Mouse (Mus musculus) stomach, postnatal 0 days (tissue): ENCODE measurements around the gene Atpif1. TPM values are rescaled to one million over a fixed set of nuclear protein-coding genes. Genes with fewer than 3 reads are reported as not detected.

Source experiments
- ATAC-seq: fragments of 200-750 bp; cut with Nextera tagmentation; 2 replicates; pipeline ENCODE4 v1.8.0; 2017; ENCODE audit not compliant: low FRiP score, low TSS enrichment
- DNase-seq: peaks from one replicate; pipeline ENCODE4 v3.0.0-alpha.2; 2016; ENCODE audit warnings: low spot score
- H3K27ac ChIP-seq: fragments of 300-500 bp; sonication (generic); replicated peaks from 2 replicates; pipeline ENCODE4 v1.5.1; 2014; ENCODE audit warnings: mild to moderate bottlenecking, control low read depth
- H3K27me3 ChIP-seq: fragments of 300-500 bp; sonication (generic); 2 replicates; pipeline ENCODE4 v1.6.1; 2014; ENCODE audit warnings: low read length; ENCODE audit not compliant: control insufficient read depth, insufficient read depth
- H3K36me3 ChIP-seq: fragments of 300-500 bp; sonication (generic); 2 replicates; pipeline ENCODE4 v1.6.1; 2014; ENCODE audit warnings: low read length, mixed read lengths; ENCODE audit not compliant: control insufficient read depth, insufficient read depth
- H3K4me1 ChIP-seq: fragments of 300-500 bp; sonication (generic); replicated peaks from 2 replicates; pipeline ENCODE4 v1.6.1; 2014; ENCODE audit warnings: antibody characterized with exemption; ENCODE audit not compliant: control insufficient read depth, insufficient read depth
- H3K4me2 ChIP-seq: fragments of 300-500 bp; sonication (generic); replicated peaks from 2 replicates; pipeline ENCODE4 v1.6.1; 2014; ENCODE audit warnings: low read depth, mild to moderate bottlenecking, control low read depth, moderate library complexity
- H3K4me3 ChIP-seq: fragments of 300-500 bp; sonication (generic); 2 replicates; pipeline ENCODE4 v1.5.1; 2014; ENCODE audit warnings: low read depth, low read length, control low read depth
- H3K9ac ChIP-seq: fragments of 300-500 bp; sonication (generic); 2 replicates; pipeline ENCODE4 v1.6.1; 2014; ENCODE audit warnings: mild to moderate bottlenecking, low read length, control low read depth, mixed read lengths
- H3K9me3 ChIP-seq: fragments of 300-500 bp; sonication (generic); 2 replicates; pipeline ENCODE4 v1.6.1; 2016; ENCODE audit warnings: low read length; ENCODE audit not compliant: control insufficient read depth
- CTCF ChIP-seq: IDR thresholded peaks from 2 replicates; pipeline ENCODE4 v1.5.1; 2016; ENCODE audit warnings: antibody characterized with exemption, low read depth, mild to moderate bottlenecking, moderate library complexity
- EP300 ChIP-seq: optimal IDR thresholded peaks from 2 replicates; pipeline ENCODE3; 2016; ENCODE audit warnings: antibody characterized with exemption
- WGBS: fragments of 180-500 bp; shearing (Covaris S2); extraction: QIAGEN DNeasy Blood & Tissue Kit; methylation state at CpG from one replicate; pipeline ENCODE4 v1.1.7; 2014; 5-methylcytosine and 5-hydroxymethylcytosine counted together
- polyA plus RNA-seq: library from polyadenylated mRNA; unstranded; fragments of >200 nt; fragmentation: Nextera tagmentation; extraction: Ambion mirVana; gene quantifications from 2 replicates; pipeline ENCODE4 v1.2.1, GENCODE M21; 2015

Atpif1 gene
- polyA plus RNA-seq, 1 experiment from 2014 or later: 1,213 TPM

DNA sequence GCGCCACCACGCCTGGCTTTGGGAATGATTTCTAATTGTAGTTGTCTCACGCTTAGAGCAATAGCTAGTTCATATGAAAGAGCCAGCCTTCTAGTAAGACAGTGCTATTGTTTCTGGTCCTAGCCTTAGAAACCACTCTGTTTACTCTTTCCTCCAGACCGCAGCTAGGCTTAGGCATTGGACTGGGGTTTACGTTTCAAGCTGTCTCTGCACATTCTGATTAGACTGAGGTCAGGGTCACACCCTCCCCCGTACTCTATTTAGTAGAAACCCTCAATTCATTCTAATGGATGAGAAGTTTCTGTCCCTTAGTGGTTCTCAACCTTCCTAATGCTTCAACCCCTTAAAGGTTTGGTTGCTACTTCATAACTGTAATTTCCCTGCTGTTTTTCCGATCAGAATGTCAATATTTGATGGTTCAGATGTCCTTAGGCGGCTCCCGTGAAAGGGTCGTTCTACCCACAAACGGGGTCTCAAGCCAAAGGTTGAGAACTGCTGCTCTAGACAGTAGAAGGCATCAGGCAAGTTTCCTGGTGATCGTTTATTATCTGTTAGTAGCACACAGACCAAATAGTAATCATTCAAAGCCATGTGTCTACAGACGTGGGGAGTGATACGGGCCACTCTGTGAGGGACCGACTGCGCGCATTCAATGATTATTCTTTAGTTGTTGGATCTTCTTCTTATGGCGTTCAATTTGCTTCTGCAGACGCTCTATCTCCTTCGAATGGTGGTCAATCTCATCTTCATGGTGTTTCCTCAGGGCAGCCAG is 3.2 kb downstream of the Atpif1 start:
- Histone ChIP-seq H3K4me2 (no peak overlapping the region), H3K4me1 (no peaks in the 10 kb centered on the region), H3K27me3 (no peaks in the 10 kb centered on the region), H3K9me3 (no peaks in the 10 kb centered on the region), H3K9ac (no peak overlapping the region), H3K36me3 (peaks cover 5% of the 10 kb centered on the region; the same call in 1 of the 2 replicates), H3K27ac (no peak overlapping the region), H3K4me3 (no peak overlapping the region)
- DNase-seq: no peak
- no peak for ATAC-seq
- 81% methylated on average over 20 of the region's 20 CpGs for WGBS
- TF ChIP-seq EP300: no peak
- no peak for TF ChIP-seq CTCF

DNA sequence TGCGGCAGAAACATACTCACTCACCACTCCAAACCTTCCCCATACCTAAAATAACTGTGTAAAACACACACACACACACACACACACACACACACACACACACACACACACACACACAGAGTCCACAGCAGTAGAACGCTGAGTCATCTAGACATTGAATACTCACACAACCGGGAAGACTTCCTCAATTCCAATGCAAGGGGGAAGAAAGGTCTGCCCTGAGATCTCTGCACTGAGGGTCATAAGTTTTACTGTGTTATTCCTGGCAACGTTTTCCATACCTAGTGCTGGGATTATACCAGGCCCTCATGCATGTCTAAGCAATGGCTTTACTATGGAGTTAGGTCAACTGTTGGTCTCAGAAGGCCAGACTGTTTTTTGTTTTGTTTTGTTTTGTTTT is 4.1 kb downstream of the Atpif1 start:
- H3K27ac ChIP-seq: no peak overlapping the region
- TF ChIP-seq CTCF (no peak), EP300 (no peak)
- peaks cover 5% of the 10 kb centered on the region; the same call in 1 of the 2 replicates for H3K36me3 ChIP-seq
- DNase-seq (peak; percentile 22), ATAC-seq (no peak)
- no peak overlapping the region for H3K9ac ChIP-seq
- no peaks in the 10 kb centered on the region for H3K4me1 ChIP-seq
- 61% methylated on average over 4 of the region's 4 CpGs for WGBS
- no peak overlapping the region for H3K4me3 ChIP-seq
- no peaks in the 10 kb centered on the region for H3K9me3 ChIP-seq
- H3K4me2 ChIP-seq: no peak overlapping the region
- H3K27me3 ChIP-seq: no peaks in the 10 kb centered on the region

DNA sequence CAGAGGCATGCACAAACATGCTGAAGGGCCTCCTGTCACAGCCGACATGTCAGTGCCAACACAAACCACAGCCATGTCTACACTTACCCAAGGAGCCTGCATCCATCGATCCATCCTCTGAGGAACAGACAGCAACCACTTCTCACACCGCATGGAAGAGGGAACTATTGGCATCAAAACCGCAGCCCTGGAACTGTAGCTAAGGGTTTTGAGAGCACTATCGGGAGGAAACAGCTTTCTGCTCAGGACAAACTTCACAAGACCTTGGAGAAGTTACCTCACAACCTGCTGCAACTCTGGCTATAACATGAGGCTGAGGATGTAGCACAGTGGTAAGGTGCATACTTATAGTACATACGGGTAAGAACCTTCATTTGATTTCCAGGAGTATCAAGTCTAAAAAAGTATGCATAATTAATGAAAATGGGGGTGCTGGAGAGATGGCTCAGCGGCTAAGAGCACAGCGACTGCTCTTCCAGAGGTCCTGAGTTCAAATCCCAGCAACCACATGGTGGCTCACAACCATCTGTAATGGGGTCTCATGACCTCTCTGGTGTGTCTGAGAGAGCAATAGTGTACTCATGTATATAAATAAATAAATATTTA is 5.4 kb downstream of the Atpif1 start:
- Histone ChIP-seq H3K27ac (no peak overlapping the region), H3K4me3 (no peak overlapping the region), H3K4me1 (no peaks in the 10 kb centered on the region), H3K9me3 (no peaks in the 10 kb centered on the region), H3K36me3 (peaks cover 5% of the 10 kb centered on the region; the same call in 1 of the 2 replicates), H3K27me3 (no peaks in the 10 kb centered on the region), H3K4me2 (no peak overlapping the region), H3K9ac (no peak overlapping the region)
- peak; percentile 11 for DNase-seq
- no peak for TF ChIP-seq CTCF
- no peak for TF ChIP-seq EP300
- 72% methylated on average over 8 of the region's 8 CpGs for WGBS
- no peak for ATAC-seq

- WGBS: 52% methylated on average over 2 of the region's 2 CpGs
- Histone ChIP-seq H3K4me3 (no peak overlapping the region), H3K27me3 (no peaks in the 10 kb centered on the region), H3K9ac (no peak overlapping the region), H3K4me2 (no peak overlapping the region), H3K9me3 (no peaks in the 10 kb centered on the region), H3K36me3 (peaks cover 5% of the 10 kb centered on the region; the same call in 1 of the 2 replicates), H3K4me1 (no peaks in the 10 kb centered on the region), H3K27ac (no peak overlapping the region)
- ATAC-seq (no peak; the same call in 1 of the 2 replicates), DNase-seq (peak; percentile 15)
- no peak for TF ChIP-seq EP300
- peak; percentile 61 for TF ChIP-seq CTCF
Measured at GRCm38 (mm10) chr4:132526678-132527077, 6.8 kb downstream of the Atpif1 start.

- TF ChIP-seq CTCF: no peak
- TF ChIP-seq EP300: no peak
- Histone ChIP-seq H3K4me1 (no peaks in the 10 kb centered on the region), H3K4me2 (0 out of 2 replicates have a peak overlapping the region, but pooled peaks have one; percentile 11), H3K9me3 (no peaks in the 10 kb centered on the region), H3K27ac (peak overlapping the region; percentile 90), H3K9ac (0 out of 2 replicates have a peak overlapping the region, but pooled peaks have one; percentile 0), H3K36me3 (no peaks in the 10 kb centered on the region), H3K4me3 (no peak overlapping the region), H3K27me3 (no peaks in the 10 kb centered on the region)
- DNase-seq: peak; percentile 46
- WGBS: 35% methylated on average over 6 of the region's 6 CpGs
- peak; percentile 72 for ATAC-seq
Measured at GRCm38 (mm10) chr4:132524808-132525207, 8.7 kb downstream of the Atpif1 start.
